Mouse (Mus musculus) activated CD4-positive, CD25-positive, alpha-beta regulatory T cell (primary cell): ENCODE data around the gene Kbtbd4. TPM values are rescaled to one million over a fixed set of nuclear protein-coding genes. Genes with fewer than 3 reads are reported as not detected.

Source experiments
- polyA plus RNA-seq, 2 experiments: library from polyadenylated mRNA; unstranded; fragments of 100-300 nt; shearing (Covaris generic); gene quantifications; one replicate each; pipeline ENCODE4 v1.2.1; 2017

The Kbtbd4 gene
- 10 to 100 TPM; 37.8 to 42.8 TPM for polyA plus RNA-seq

GRCm38 (mm10) chr2:90904076-90904855 lies at the start of gene Kbtbd4, which contains the start of gene Ndufs3:
TSS of gene Kbtbd4 (plus strand) at chr2:90904740.
TSS of gene Ndufs3 (minus strand) at chr2:90904827.

GRCm38 (mm10) chr2:90885218-90886041 lies 19.1 kb upstream of the Kbtbd4 start, which contains the start of gene C1qtnf4:
TSS of gene C1qtnf4 (plus strand) at chr2:90885860.

GRCm38 (mm10) chr2:90940233-90941229 lies 36.0 kb downstream of the Kbtbd4 start, which contains the start of gene Celf1:
TSS of gene Celf1 (plus strand) at chr2:90940382.

Other genes with a start within 250 kb of the Kbtbd4 start
- 10 to 100 TPM; 23.6 to 36.4 TPM for gene Nup160, start 227.5 kb upstream of the Kbtbd4 start, polyA plus RNA-seq
- gene Fnbp4, start 159.4 kb upstream of the Kbtbd4 start, polyA plus RNA-seq, result 100 to 1,000 TPM; 168 to 202 TPM
- under 1 TPM in 1 of 2 experiments, not detected in 1; 0.05 TPM for gene Agbl2, start 122.0 kb upstream of the Kbtbd4 start, polyA plus RNA-seq
- 100 to 1,000 TPM; 133 to 138 TPM for gene Mtch2, start 57.6 kb upstream of the Kbtbd4 start, polyA plus RNA-seq
- gene C1qtnf4, start 18.9 kb upstream of the Kbtbd4 start, polyA plus RNA-seq, result 1 to 10 TPM; 3.7 to 6.9 TPM
- 100 to 1,000 TPM; 140 to 182 TPM for gene Ndufs3, start 87 bp downstream of the Kbtbd4 start, polyA plus RNA-seq
- gene Celf1, start 35.6 kb downstream of the Kbtbd4 start, polyA plus RNA-seq, result 100 to 1,000 TPM in 1 of 2 experiments, 10 to 100 TPM in 1; 91.9 to 107 TPM
- 10 to 100 TPM in 1 of 2 experiments, 1 to 10 TPM in 1; 3.4 to 17.6 TPM for gene Rapsn, start 130.9 kb downstream of the Kbtbd4 start, polyA plus RNA-seq
- gene Psmc3, start 149.3 kb downstream of the Kbtbd4 start, polyA plus RNA-seq, result 100 to 1,000 TPM; 283 to 308 TPM
- 10 to 100 TPM; 24.0 to 35.7 TPM for gene Slc39a13, start 165.7 kb downstream of the Kbtbd4 start, polyA plus RNA-seq
- gene Spi1, start 177.7 kb downstream of the Kbtbd4 start, polyA plus RNA-seq, result 1 to 10 TPM; 2.5 to 7.1 TPM
- gene Mybpc3, start 213.4 kb downstream of the Kbtbd4 start, polyA plus RNA-seq, result under 1 TPM; 0.05 to 0.12 TPM